Mouse (Mus musculus) spleen, adult 18-20 months (tissue): Measurements from ENCODE around the gene Gm20388.
A peak's percentile ranks its signal among the peaks of the same experiment; 100 is the strongest.

ENCODE experiments used
- DNase-seq, 2 experiments: peaks; one replicate each; pipeline ENCODE4 v3.0.0; 2022; ENCODE audit warnings: mixed read lengths in 2 of 2

Gene Gm20388

GRCm38 (mm10) chr8:120737166-120737565, 826.5 kb downstream of the Gm20388 start:
- no peak for DNase-seq

DNA sequence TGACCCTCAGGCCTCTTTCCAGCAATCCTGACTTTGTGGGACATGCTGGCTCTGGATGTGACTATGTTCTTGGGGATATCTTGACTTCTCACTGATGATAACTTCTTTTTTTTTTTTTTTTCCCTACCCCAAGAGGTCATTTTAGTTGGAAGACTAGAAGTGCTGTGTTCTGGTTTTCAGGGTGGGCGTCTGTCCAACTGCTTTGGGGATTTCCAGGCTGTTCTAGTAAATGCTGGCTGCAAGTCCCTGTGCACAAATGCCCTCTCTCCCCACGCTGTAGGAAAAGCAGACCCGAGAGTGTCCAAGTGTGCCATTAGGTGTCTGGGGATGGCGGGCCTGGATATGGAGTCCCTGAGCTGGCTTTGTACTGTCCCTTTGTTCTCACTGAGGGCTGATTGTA, 828.1 kb downstream of the Gm20388 start:
- DNase-seq, result no peak

GRCm38 (mm10) chr8:120739526-120739925, 828.9 kb downstream of the Gm20388 start:
- DNase-seq, result no peak

GRCm38 (mm10) chr8:120740579-120740978, 829.9 kb downstream of the Gm20388 start:
- no peak for DNase-seq

- DNase-seq, result no peak
These were observed 830.4 kb downstream of the Gm20388 start for GRCm38 (mm10) chr8:120741001-120741400.

DNA sequence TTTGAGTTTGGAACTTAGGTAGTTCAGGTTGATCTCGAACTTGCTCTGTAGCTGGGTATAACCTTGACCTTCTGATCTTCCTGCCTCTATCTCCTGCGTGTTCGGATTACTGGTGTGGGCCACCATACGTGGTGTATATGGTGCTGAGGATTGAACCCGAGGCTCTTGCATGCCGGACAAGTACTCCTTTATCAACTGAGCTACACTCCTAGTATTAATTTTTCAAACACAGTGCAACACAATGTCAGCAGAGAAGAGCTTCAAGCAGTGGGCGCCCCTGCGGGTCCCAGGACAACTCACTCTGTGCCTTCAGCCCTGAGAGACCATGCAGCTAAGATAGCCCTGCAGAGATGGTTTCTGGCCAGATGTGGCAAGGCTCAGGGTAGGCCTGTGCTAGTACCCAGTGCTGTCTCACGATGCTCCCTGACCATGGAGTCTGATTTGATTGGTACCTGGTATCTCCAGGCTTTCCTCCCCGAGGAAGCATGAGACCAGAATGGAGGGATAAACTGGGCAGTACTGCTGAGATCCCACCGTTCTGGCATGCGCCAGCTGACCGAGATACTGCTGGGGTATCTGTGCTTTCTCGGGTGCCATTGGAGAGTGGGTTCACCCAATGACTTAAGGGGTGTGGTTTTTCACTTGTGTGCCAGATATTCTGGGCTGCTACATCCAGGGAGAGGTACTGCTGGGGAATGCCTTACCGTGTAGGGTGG, 831.3 kb downstream of the Gm20388 start:
- DNase-seq, result no peak

DNA sequence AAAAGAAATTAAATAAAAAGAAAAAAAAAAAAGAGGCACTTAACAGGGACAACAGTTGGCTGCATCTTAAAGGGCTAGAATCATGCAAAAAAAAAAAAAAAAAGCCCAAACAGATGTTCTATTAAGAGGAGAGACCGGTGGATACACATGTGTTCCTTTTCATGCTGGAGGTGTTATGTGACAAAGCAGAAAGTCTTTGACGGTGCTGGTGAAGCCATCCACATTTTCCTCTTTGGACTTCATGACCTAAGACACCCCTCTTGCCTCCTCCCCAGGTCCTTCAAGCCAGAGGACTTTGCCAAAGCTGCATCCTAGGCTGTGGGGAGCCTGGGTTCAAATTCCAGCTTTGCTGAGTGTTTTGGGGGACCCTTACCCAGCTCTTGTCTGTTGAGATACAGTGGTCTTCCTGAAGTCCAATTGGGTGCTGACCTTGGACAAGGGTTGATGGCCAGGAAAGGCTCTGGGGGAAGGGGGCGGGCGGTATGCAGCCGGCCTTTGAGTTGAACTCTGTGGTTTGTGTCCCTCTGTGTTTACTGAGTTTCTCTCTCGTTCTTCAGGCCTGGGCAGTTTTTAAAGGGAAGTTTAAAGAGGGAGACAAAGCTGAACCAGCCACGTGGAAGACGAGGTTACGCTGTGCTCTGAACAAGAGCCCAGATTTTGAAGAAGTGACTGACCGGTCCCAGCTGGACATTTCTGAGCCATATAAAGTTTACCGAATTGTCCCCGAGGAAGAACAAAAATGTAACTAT, 832.7 kb downstream of the Gm20388 start:
- DNase-seq, result peak; percentile 49 to 55

GRCm38 (mm10) chr8:120743898-120744290, 833.3 kb downstream of the Gm20388 start:
- DNase-seq, result peak; percentile 34 to 40

DNA sequence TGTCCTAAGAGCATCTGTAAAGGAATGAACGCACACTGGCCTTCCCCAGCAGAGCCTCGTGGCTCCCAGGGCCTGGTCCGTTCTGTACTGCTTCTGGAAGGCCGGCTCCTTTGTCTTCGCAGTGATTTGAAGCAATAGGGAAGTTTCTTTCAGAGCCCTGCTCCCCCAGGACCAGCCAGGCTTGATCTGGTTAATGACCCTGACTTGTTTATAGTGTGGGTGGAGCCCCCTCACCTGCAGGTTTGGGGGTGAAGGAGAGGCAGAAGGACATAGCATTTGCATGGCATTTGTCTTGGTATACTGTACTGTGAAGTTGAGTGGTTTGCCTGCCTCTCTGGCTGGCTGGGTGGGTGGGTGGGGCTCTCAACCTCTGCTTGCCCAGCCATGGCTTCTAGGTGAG, 833.8 kb downstream of the Gm20388 start:
- DNase-seq, result peak; percentile 31 to 43

- peak; percentile 19 to 36 for DNase-seq
These were observed 834.6 kb downstream of the Gm20388 start for GRCm38 (mm10) chr8:120745226-120745625.

DNA sequence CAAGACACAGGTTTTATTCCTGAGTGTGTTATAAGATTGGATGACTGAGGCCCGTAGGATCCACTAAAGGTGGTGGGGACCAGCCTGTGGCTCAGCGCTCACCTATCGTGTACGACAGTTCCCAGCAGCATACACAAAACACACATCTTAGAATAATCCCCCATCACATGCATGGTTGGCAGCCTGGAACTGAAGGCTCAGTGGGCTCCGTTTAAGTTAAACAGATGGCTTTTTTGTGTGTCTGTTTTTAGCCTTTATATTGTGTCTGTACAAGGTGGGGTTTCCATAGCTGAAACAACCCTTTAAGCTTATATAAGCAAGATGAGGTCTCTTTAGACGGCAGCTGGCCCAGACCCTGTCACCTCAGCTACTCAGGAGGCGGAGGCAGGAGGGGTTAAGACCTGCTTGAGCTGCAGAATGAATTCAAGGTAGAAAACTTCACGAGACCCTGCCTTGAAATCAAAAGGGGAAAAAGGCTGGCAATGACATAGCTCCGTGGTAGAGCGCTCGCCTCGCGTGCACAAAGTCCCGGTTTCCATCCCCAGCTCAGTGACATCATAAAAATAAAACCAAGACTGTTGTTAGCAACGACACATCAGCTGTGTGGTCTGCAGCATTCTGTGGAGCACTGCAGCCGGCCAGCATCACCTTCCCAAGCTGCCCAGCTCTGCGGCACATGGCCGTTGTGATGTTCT, 835.5 kb downstream of the Gm20388 start:
- DNase-seq, result peak; percentile 32 to 38

DNA sequence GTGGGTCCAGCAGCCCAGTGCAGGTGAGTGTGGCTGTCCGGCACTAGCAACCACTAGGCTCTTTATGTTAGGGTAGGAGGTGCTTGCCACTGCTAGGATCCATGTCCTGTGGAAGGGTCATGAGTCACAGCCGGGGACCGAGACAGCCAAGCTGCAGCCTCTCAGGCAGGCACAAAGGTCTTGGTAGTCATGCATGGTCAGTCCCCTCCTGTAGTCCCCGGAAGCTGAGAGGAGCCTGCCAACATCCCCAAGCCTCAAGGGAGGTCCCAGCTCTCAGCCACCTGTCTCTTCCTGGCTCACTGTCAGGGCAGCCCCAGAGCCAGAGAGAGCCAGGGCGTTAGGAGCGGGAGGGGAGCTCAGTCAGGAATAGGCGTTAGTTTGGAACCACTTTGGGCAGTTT, 836.6 kb downstream of the Gm20388 start:
- peak; percentile 39 to 45 for DNase-seq

DNA sequence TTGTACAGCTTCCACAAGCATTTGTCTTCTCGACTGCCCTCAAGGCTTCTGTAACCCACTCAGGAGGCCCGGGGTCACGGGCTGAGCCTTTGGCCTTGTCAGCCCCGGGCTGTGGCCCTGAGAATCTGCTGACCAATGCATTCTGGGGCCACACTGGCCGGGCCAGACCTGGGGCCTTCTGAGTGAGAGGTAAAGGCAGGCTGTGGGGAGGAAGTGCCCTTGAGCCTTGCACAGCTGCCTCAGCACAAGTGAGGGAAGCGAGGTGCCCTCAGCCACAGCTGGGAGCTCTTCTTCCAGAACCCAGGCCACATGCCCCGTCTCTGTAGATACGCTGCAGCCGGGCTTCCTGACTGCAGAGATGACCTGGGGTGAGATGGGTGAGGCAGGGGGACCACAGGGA, 840.0 kb downstream of the Gm20388 start:
- peak; percentile 45 to 52 for DNase-seq

- DNase-seq, result peak in 1 of 2 experiments; percentile 15
These were observed 840.8 kb downstream of the Gm20388 start for GRCm38 (mm10) chr8:120751226-120752081.

DNA sequence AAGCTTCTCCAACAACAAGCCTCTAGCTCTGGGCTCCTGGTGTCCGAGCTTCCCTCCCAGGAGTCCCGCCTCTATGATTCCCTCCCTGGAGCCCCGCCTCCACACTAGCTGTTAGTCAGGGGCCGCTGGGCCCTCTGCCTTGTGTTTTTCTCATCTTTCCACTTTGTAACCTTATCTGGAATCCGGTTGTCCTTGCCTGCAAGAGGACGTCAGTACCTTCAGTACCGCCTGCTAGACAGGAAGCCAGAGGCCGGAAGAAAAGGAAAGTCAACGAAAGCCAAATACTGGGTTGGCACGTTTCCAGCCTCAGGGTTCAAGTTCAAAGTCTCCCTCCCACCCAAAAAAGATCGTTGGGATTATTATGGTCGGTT, 841.4 kb downstream of the Gm20388 start:
- DNase-seq, result no peak

DNA sequence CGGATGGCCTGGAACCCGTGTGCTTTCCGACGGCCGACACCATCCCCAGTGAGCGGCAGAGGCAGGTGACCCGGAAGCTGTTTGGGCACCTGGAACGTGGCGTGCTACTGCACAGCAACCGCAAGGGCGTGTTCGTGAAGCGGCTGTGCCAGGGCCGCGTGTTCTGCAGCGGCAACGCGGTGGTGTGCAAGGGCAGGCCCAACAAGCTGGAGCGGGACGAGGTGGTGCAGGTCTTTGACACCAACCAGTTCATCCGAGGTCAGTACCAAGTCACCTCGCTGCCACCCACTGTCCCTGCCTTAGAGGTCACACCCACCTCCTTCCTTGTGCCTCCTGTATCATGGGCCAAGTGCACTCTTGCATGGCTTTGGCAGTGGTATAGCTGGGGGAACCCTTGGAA, 842.8 kb downstream of the Gm20388 start:
- no peak for DNase-seq

DNA sequence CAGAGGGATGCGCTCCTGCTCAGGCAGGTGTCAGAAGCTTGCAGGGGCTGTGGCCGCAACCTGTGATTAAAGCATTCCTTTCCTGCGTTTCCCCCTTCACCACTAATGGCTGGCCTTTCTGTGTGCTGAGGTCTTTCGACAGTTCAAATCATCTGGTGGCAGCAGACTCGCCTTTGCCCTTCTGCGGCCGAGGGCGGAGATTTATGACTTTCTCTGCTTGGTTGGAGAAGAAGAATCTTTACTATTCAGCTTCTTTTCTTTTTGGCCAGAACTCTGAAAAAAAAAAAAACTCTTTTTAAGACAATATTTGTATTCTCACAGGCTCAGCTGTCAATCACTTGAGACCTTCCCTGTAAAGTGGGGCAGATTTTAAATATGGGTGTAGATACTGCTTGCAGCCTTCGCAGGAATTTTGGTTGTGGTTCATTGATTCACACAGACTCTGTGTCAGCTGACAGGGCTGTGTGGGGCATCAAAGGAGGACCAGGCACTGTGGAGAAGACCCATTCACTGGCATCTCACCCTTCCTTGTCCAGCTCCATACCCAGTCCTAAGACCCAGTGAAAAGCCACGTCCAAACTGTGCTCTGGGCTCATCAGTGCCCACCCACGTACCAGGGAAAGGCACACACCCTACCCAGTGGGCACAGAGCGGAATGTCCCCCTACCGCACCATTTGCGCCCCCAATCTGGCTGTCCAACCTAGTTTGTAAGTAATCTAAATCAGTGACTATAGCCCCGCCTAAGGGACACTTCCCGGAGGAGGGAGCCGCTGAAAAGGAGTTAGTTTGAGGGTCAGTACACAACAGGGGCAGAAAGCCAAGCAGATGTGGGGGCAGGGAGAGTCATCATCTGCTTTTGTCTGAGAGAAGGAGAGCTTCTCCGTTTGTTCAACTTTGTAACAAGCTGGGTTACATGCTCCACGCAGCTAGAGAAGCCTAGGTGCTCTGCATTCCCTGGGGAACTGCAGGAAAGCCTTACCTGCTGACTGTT, 845.0 kb downstream of the Gm20388 start:
- DNase-seq, result peak in 1 of 2 experiments; percentile 7

DNA sequence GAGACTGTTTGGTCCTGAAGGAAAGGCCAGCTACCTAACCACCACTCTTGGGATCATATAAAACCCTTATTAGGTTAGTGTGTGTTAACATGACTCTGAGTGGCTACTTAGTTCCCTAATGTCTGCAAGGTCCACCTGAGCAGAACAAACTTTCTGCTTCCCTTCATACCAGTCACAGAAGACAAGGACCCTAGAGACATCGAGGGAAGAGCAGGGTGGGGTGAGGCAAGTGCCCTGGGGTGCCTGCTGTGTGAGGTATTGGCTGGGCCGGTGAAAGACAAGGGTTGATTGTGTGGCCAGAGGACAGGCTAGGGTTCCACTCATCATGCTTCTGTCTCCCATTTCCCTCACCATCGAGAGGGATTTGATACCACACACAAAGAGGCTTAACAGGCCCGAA, 847.4 kb downstream of the Gm20388 start:
- DNase-seq, result peak in 1 of 2 experiments; percentile 21

GRCm38 (mm10) chr8:120759847-120760246, 849.2 kb downstream of the Gm20388 start:
- DNase-seq, result no peak

GRCm38 (mm10) chr8:120760341-120761215, 849.9 kb downstream of the Gm20388 start:
- DNase-seq, result peak; percentile 57 to 68
